In genomic region chr14:8026769-8027531, GRCm38 (mm10) we compare ENCODE assay signal across 32 mouse cellular contexts. TPM values are rescaled to one million over a fixed set of nuclear protein-coding genes. Genes with fewer than 3 reads are reported as not detected.
DNase-seq lines count a peak whose midpoint lies in the region; ATAC-seq and TF ChIP-seq lines count a peak whose summit lies in the region.
"Had no signal": no experiment of that assay in that cellular context is flagged by ENCODE, and none has a peak within 500 bp of the region (broad histone marks: within the 10 kb centered on the region; RNA-seq: fewer than 3 reads in every experiment).

No protein-coding gene starts in this region.

- no peaks in the 10 kb centered on the region for H3K36me3 ChIP-seq in heart, embryonic 10.5 days
- no peaks in the 10 kb centered on the region for H3K36me3 ChIP-seq in heart, embryonic 12.5 days
- no peaks in the 10 kb centered on the region for H3K36me3 ChIP-seq in testis, adult 2 months (ENCODE audit: control insufficient read depth, insufficient read depth, low read length)
- H3K36me3 ChIP-seq: embryonic facial prominence, embryonic 13.5 days; forebrain, embryonic 10.5 days; forebrain, embryonic 15.5 days; hindbrain, embryonic 12.5 days; intestine, embryonic 15.5 days; limb, embryonic 12.5 days; midbrain, embryonic 12.5 days; neural tube, embryonic 12.5 days had no signal

- TF ChIP-seq POLR2A in testis, adult 2 months (IDR thresholded peaks at IDR 0.05; ENCODE audit: control insufficient read depth, low read depth, low read length): no peak

- 75% methylated on average over 10 of the region's 10 CpGs for WGBS in heart, embryonic 10.5 days
- WGBS in heart, embryonic 12.5 days: 66% methylated on average over 10 of the region's 10 CpGs

- ATAC-seq in heart, embryonic 12.5 days (ENCODE audit: insufficient number of reproducible peaks, low FRiP score): no peak
- ATAC-seq: forebrain, embryonic 15.5 days; hindbrain, postnatal 0 days; intestine, embryonic 15.5 days had no signal

- H3K27ac ChIP-seq in heart, embryonic 10.5 days: no peak overlapping the region
- H3K27ac ChIP-seq in heart, embryonic 12.5 days (ENCODE audit: poor library complexity, severe bottlenecking): no peak overlapping the region
- peak overlapping the region; percentile 49 for H3K27ac ChIP-seq in testis, adult 2 months (ENCODE audit: control insufficient read depth, insufficient read depth, low read depth, low read length)
- H3K27ac ChIP-seq: embryonic facial prominence, embryonic 13.5 days; forebrain, embryonic 10.5 days; forebrain, embryonic 15.5 days; hindbrain, embryonic 12.5 days; hindbrain, postnatal 0 days; intestine, embryonic 15.5 days; limb, embryonic 12.5 days; midbrain, embryonic 12.5 days; neural tube, embryonic 12.5 days had no signal

- H3K4me3 ChIP-seq in heart, embryonic 10.5 days: no peak overlapping the region
- H3K4me3 ChIP-seq in heart, embryonic 12.5 days: no peak overlapping the region
- no peak overlapping the region for H3K4me3 ChIP-seq in testis, adult 2 months (ENCODE audit: control insufficient read depth, low read depth, low read length)
- H3K4me3 ChIP-seq: embryonic facial prominence, embryonic 13.5 days; forebrain, embryonic 10.5 days; forebrain, embryonic 15.5 days; hindbrain, embryonic 12.5 days; intestine, embryonic 15.5 days; limb, embryonic 12.5 days; megakaryocyte, embryonic 14.5 days; midbrain, embryonic 12.5 days; myocyte; neural tube, embryonic 12.5 days had no signal

- no peak overlapping the region for H3K9ac ChIP-seq in heart, embryonic 12.5 days
- H3K9ac ChIP-seq: embryonic facial prominence, embryonic 13.5 days; forebrain, embryonic 15.5 days; hindbrain, embryonic 12.5 days; intestine, embryonic 15.5 days; limb, embryonic 12.5 days; midbrain, embryonic 12.5 days; neural tube, embryonic 12.5 days had no signal

- DNase-seq in cerebellum, adult 9-11 months: peak; percentile 51
- DNase-seq in cerebellum, postnatal 4 days (ENCODE audit: low spot score in 2 of 2): no peak
- peak; percentile 39 for DNase-seq in heart, embryonic 10.5 days (ENCODE audit: low spot score)
- DNase-seq in testis, postnatal 14 days (ENCODE audit: low spot score): no peak
- peak; percentile 4 for DNase-seq in testis, postnatal 10 days (ENCODE audit: low spot score)
- DNase-seq in urinary bladder, adult 2 months (ENCODE audit: low spot score): no peak
- DNase-seq: adrenal gland, adult 8-10 months; gastrocnemius, postnatal 14 days; heart, postnatal 10 days; kidney, adult 2 months; kidney, postnatal 4 days; layer of hippocampus, adult 9-11 months; lung, postnatal 36 days; right cerebral cortex, adult 18-20 months; spleen, adult 18-20 months; thymus, postnatal 4 days had no signal

- no peaks in the 10 kb centered on the region for H3K27me3 ChIP-seq in heart, embryonic 10.5 days (ENCODE audit: insufficient read depth, poor library complexity, severe bottlenecking)
- H3K27me3 ChIP-seq in heart, embryonic 12.5 days (replicated peaks): no peaks in the 10 kb centered on the region
- no peaks in the 10 kb centered on the region for H3K27me3 ChIP-seq in testis, adult 2 months (ENCODE audit: control insufficient read depth, insufficient read depth, low read length)
- H3K27me3 ChIP-seq: CH12.LX; embryonic facial prominence, embryonic 13.5 days; forebrain, embryonic 15.5 days; hindbrain, embryonic 12.5 days; intestine, embryonic 15.5 days; limb, embryonic 12.5 days; midbrain, embryonic 12.5 days; neural tube, embryonic 12.5 days had no signal

- peaks cover 11% of the 10 kb centered on the region; the same call in 1 of the 2 replicates for H3K4me1 ChIP-seq in heart, embryonic 10.5 days
- H3K4me1 ChIP-seq in heart, embryonic 12.5 days (replicated peaks): peaks cover 24% of the 10 kb centered on the region
- no peaks in the 10 kb centered on the region for H3K4me1 ChIP-seq in testis, adult 2 months (ENCODE audit: control insufficient read depth, insufficient read depth, low read length)
- H3K4me1 ChIP-seq: embryonic facial prominence, embryonic 13.5 days; hindbrain, embryonic 12.5 days; intestine, embryonic 15.5 days; limb, embryonic 12.5 days; neural tube, embryonic 12.5 days had no signal

- H3K9me3 ChIP-seq in heart, embryonic 10.5 days: no peaks in the 10 kb centered on the region
- no peaks in the 10 kb centered on the region for H3K9me3 ChIP-seq in heart, embryonic 12.5 days (replicated peaks)
- H3K9me3 ChIP-seq: embryonic facial prominence, embryonic 13.5 days; forebrain, embryonic 10.5 days; forebrain, embryonic 15.5 days; hindbrain, embryonic 12.5 days; intestine, embryonic 15.5 days; limb, embryonic 12.5 days; megakaryocyte, embryonic 14.5 days; midbrain, embryonic 12.5 days; neural tube, embryonic 12.5 days had no signal

- H3K4me2 ChIP-seq in heart, embryonic 12.5 days: no peak overlapping the region
- H3K4me2 ChIP-seq: embryonic facial prominence, embryonic 13.5 days; forebrain, embryonic 15.5 days; heart, embryonic 11.5 days; hindbrain, embryonic 12.5 days; intestine, embryonic 15.5 days; limb, embryonic 12.5 days; midbrain, embryonic 12.5 days; neural tube, embryonic 12.5 days had no signal

- TF ChIP-seq CTCF in testis, adult 2 months (IDR thresholded peaks at IDR 0.05; ENCODE audit: control insufficient read depth, insufficient read depth, insufficient replicate concordance, low read depth, low read length): no peak

RNA-seq across cellular contexts. Expression of gene Abhd6, which starts 24.2 kb away (rescaled TPM):
- 9.2 and 16.0 TPM in 2 replicates for polyA plus RNA-seq in heart, embryonic 10.5 days (2016; fragmentation: Nextera tagmentation; extraction: Ambion mirVana)
- 9.9 and 10.1 TPM in 2 replicates for polyA plus RNA-seq in heart, embryonic 12.5 days (2016; fragmentation: Nextera tagmentation; extraction: Ambion mirVana)
- polyA plus RNA-seq in testis, adult 2 months (2012; rRNA removed): 16.9 and 19.5 TPM in 2 replicates
- polyA plus RNA-seq in urinary bladder, adult 2 months (2012; rRNA removed): 30.7 and 33.5 TPM in 2 replicates

RNA-seq across cellular contexts. Expression of gene Dnase1l3, which starts 32.6 kb away (rescaled TPM):
- not detected in 2 replicates for polyA plus RNA-seq in heart, embryonic 10.5 days (2016; fragmentation: Nextera tagmentation; extraction: Ambion mirVana)
- polyA plus RNA-seq in heart, embryonic 12.5 days (2016; fragmentation: Nextera tagmentation; extraction: Ambion mirVana): 0.04 TPM in 1 of 2 replicates, not detected in the other
- 1.1 and 1.4 TPM in 2 replicates for polyA plus RNA-seq in testis, adult 2 months (2012; rRNA removed)
- polyA plus RNA-seq in urinary bladder, adult 2 months (2012; rRNA removed): 0.52 and 0.68 TPM in 2 replicates
- polyA plus RNA-seq: C2C12; forebrain, embryonic 10.5 days; hindbrain, embryonic 12.5 days; limb, embryonic 12.5 days had no signal

RNA-seq across cellular contexts. Expression of gene Rpp14, which starts 53.2 kb away (rescaled TPM):
- polyA plus RNA-seq in heart, embryonic 10.5 days (2016; fragmentation: Nextera tagmentation; extraction: Ambion mirVana): 40.9 and 43.5 TPM in 2 replicates
- polyA plus RNA-seq in heart, embryonic 12.5 days (2016; fragmentation: Nextera tagmentation; extraction: Ambion mirVana): 42.2 and 42.6 TPM in 2 replicates
- polyA plus RNA-seq in testis, adult 2 months (2012; rRNA removed): 3.0 and 3.3 TPM in 2 replicates
- 27.3 and 31.9 TPM in 2 replicates for polyA plus RNA-seq in urinary bladder, adult 2 months (2012; rRNA removed)

Comparison
In these comparisons a context has a peak if more than half of its experiments do, and no peak if none do; other contexts are left out.
1. DNase-seq: peak in cerebellum, adult 9-11 months (single experiment), heart, embryonic 10.5 days (single experiment) and testis, postnatal 10 days (single experiment); none in cerebellum, postnatal 4 days (0 of 2), testis, postnatal 14 days (single experiment) and urinary bladder, adult 2 months (single experiment).